Mouse (Mus musculus) liver (tissue): Measurements from ENCODE around the gene Gpx7.

Experiments used
- DNase-seq: peaks from one replicate; pipeline ENCODE4 v3.0.0-alpha.2; 2020; ENCODE audit warnings: mixed read lengths

Gene Gpx7

GRCm38 (mm10) chr4:108406861-108407401 lies at the start of gene Gpx7:
Gpx7 (minus strand) TSS chr4:108406961.
- no peak for DNase-seq

- DNase-seq = no peak
Measured at GRCm38 (mm10) chr4:108456028-108456427, 49.3 kb upstream of the Gpx7 start.

GRCm38 (mm10) chr4:108448091-108448490 lies 41.3 kb upstream of the Gpx7 start:
- DNase-seq = no peak

- DNase-seq = no peak
Measured at GRCm38 (mm10) chr4:108438082-108438840, 31.5 kb upstream of the Gpx7 start.

- DNase-seq = no peak
Measured at GRCm38 (mm10) chr4:108436225-108436624, 29.5 kb upstream of the Gpx7 start.

- DNase-seq = peak; percentile 23
Measured at GRCm38 (mm10) chr4:108435646-108436045, 28.9 kb upstream of the Gpx7 start.

GRCm38 (mm10) chr4:108434781-108435180 lies 28.0 kb upstream of the Gpx7 start:
- no peak for DNase-seq

GRCm38 (mm10) chr4:108434221-108434620 lies 27.5 kb upstream of the Gpx7 start:
- DNase-seq = no peak

- no peak for DNase-seq
Measured at GRCm38 (mm10) chr4:108433341-108433740, 26.6 kb upstream of the Gpx7 start.

- DNase-seq = no peak
Measured at GRCm38 (mm10) chr4:108431561-108431936, 24.8 kb upstream of the Gpx7 start.

GRCm38 (mm10) chr4:108430656-108431560 lies 24.1 kb upstream of the Gpx7 start:
- peak; percentile 25 for DNase-seq

- no peak for DNase-seq
Measured at GRCm38 (mm10) chr4:108428341-108428721, 21.6 kb upstream of the Gpx7 start.

- DNase-seq = no peak
Measured at GRCm38 (mm10) chr4:108427719-108428340, 21.1 kb upstream of the Gpx7 start.

- no peak for DNase-seq
Measured at GRCm38 (mm10) chr4:108424587-108424986, 17.8 kb upstream of the Gpx7 start.

- no peak for DNase-seq
Measured at GRCm38 (mm10) chr4:108407621-108408020, 860 bp upstream of the Gpx7 start.

GRCm38 (mm10) chr4:108406138-108406860 lies 462 bp downstream of the Gpx7 start:
- DNase-seq = no peak

GRCm38 (mm10) chr4:108405766-108406137 lies 1.0 kb downstream of the Gpx7 start:
- no peak for DNase-seq

GRCm38 (mm10) chr4:108403861-108404635 lies 2.7 kb downstream of the Gpx7 start:
- DNase-seq = no peak

- no peak for DNase-seq
Measured at GRCm38 (mm10) chr4:108400395-108400794, 6.4 kb downstream of the Gpx7 start.

- no peak for DNase-seq
Measured at GRCm38 (mm10) chr4:108394236-108394635, 12.5 kb downstream of the Gpx7 start.

- DNase-seq = no peak
Measured at GRCm38 (mm10) chr4:108392558-108392957, 14.2 kb downstream of the Gpx7 start.

GRCm38 (mm10) chr4:108391124-108391523 lies 15.6 kb downstream of the Gpx7 start:
- no peak for DNase-seq
